In genomic region chr8:71507589-71508104, GRCm38 (mm10) we compare ENCODE assay signal across 8 mouse cellular contexts. TPM values are rescaled to one million over a fixed set of nuclear protein-coding genes. Genes with fewer than 3 reads are reported as not detected.
DNase-seq lines count a peak whose midpoint lies in the region; ATAC-seq lines count a peak whose summit lies in the region.

No protein-coding gene starts in this region.

- WGBS in hindbrain, embryonic 14.5 days, result under 1% methylated on average over 61 of the region's 61 CpGs

- H3K4me2 ChIP-seq in hindbrain, embryonic 14.5 days (replicated peaks), result peak overlapping the region; percentile 68

- peaks cover 49% of the 10 kb centered on the region for H3K27me3 ChIP-seq in hindbrain, embryonic 14.5 days (ENCODE audit: control insufficient read depth, insufficient read depth, low read length)

- no peaks in the 10 kb centered on the region for H3K36me3 ChIP-seq in hindbrain, embryonic 14.5 days (replicated peaks; ENCODE audit: control insufficient read depth, insufficient read depth)

- H3K4me1 ChIP-seq in hindbrain, embryonic 14.5 days (replicated peaks; ENCODE audit: control insufficient read depth, insufficient read depth, low read length), result peaks cover 10% of the 10 kb centered on the region

- H3K27ac ChIP-seq in hindbrain, embryonic 14.5 days, result no peak overlapping the region

- peak overlapping the region; percentile 54 for H3K9ac ChIP-seq in hindbrain, embryonic 14.5 days

- peak overlapping the region; percentile 37 for H3K4me3 ChIP-seq in hindbrain, embryonic 14.5 days (replicated peaks; ENCODE audit: low read length)

- peak; percentile 89 for DNase-seq in adrenal gland, postnatal 10 days
- peak; percentile 34 to 67 for DNase-seq in cerebellum, postnatal 4 days (ENCODE audit: low spot score in 2 of 2)
- peak; percentile 61 for DNase-seq in gastrocnemius, adult 18-20 months (ENCODE audit: low spot score)
- DNase-seq in hindbrain, embryonic 14.5 days (ENCODE audit: low spot score), result peak; percentile 89
- peak; percentile 74 to 79 for DNase-seq in layer of hippocampus, postnatal 36 days
- DNase-seq in lung, postnatal 14 days, result peak; percentile 70
- DNase-seq in right cerebral cortex, postnatal 10 days (ENCODE audit: low spot score in 2 of 2), result peak; percentile 92
- DNase-seq in T-cell, adult 2 months (ENCODE audit: low spot score), result no peak

- H3K9me3 ChIP-seq in hindbrain, embryonic 14.5 days (ENCODE audit: control insufficient read depth, low read length), result no peaks in the 10 kb centered on the region

- peak; percentile 82 for ATAC-seq in hindbrain, embryonic 14.5 days (ENCODE audit: low FRiP score)

RNA-seq across cellular contexts. Expression of gene Plvap, which starts 3.9 kb away (rescaled TPM):
- 100 to 1,000 TPM in 1 of 2 experiments, 10 to 100 TPM in 1; 95.1 to 101 TPM for total RNA-seq in adrenal gland, postnatal 10 days (2021)
- total RNA-seq in gastrocnemius, adult 18-20 months (2021), result 10 to 100 TPM; 11.1 to 12.0 TPM
- 9.2 and 10.5 TPM in 2 replicates for polyA plus RNA-seq in hindbrain, embryonic 14.5 days (2014; fragmentation: Nextera tagmentation; extraction: Ambion mirVana)
- total RNA-seq in layer of hippocampus, postnatal 36 days (2021), result 1 to 10 TPM; 6.3 to 6.7 TPM

RNA-seq across cellular contexts. Expression of gene Ccdc194, which starts 17.9 kb away (rescaled TPM):
- total RNA-seq in adrenal gland, postnatal 10 days (2021), result under 1 TPM; 0.15 to 0.42 TPM
- not detected for total RNA-seq in gastrocnemius, adult 18-20 months (2021)
- polyA plus RNA-seq in hindbrain, embryonic 14.5 days (2014; fragmentation: Nextera tagmentation; extraction: Ambion mirVana), result 0.22 and 0.92 TPM in 2 replicates
- total RNA-seq in layer of hippocampus, postnatal 36 days (2021), result not detected

RNA-seq across cellular contexts. Expression of gene Gtpbp3, which starts 19.7 kb away (rescaled TPM):
- total RNA-seq in adrenal gland, postnatal 10 days (2021), result 10 to 100 TPM; 18.5 to 29.5 TPM
- total RNA-seq in gastrocnemius, adult 18-20 months (2021), result 10 to 100 TPM; 10.0 to 10.5 TPM
- polyA plus RNA-seq in hindbrain, embryonic 14.5 days (2014; fragmentation: Nextera tagmentation; extraction: Ambion mirVana), result 4.7 and 7.3 TPM in 2 replicates
- total RNA-seq in layer of hippocampus, postnatal 36 days (2021), result 10 to 100 TPM; 31.7 to 33.3 TPM

RNA-seq across cellular contexts. Expression of gene Ano8, which starts 21.9 kb away (rescaled TPM):
- total RNA-seq in adrenal gland, postnatal 10 days (2021), result 10 to 100 TPM; 14.1 to 21.4 TPM
- 10 to 100 TPM; 14.6 to 16.0 TPM for total RNA-seq in gastrocnemius, adult 18-20 months (2021)
- polyA plus RNA-seq in hindbrain, embryonic 14.5 days (2014; fragmentation: Nextera tagmentation; extraction: Ambion mirVana), result 8.5 and 10.6 TPM in 2 replicates
- 10 to 100 TPM; 54.3 to 55.1 TPM for total RNA-seq in layer of hippocampus, postnatal 36 days (2021)

RNA-seq across cellular contexts. Expression of gene Bst2, which starts 29.6 kb away (rescaled TPM):
- total RNA-seq in adrenal gland, postnatal 10 days (2021), result 10 to 100 TPM; 34.5 to 37.3 TPM
- 1 to 10 TPM; 5.9 to 8.2 TPM for total RNA-seq in gastrocnemius, adult 18-20 months (2021)
- polyA plus RNA-seq in hindbrain, embryonic 14.5 days (2014; fragmentation: Nextera tagmentation; extraction: Ambion mirVana), result 4.0 and 5.4 TPM in 2 replicates
- total RNA-seq in layer of hippocampus, postnatal 36 days (2021), result 1 to 10 TPM; 3.0 to 5.8 TPM

Comparison
In these comparisons a context has a peak if more than half of its experiments do, and no peak if none do; other contexts are left out.
1. RNA of gene Plvap, which starts 3.9 kb away (total RNA-seq): 95.1 to 101 TPM in adrenal gland, postnatal 10 days; 11.1 to 12.0 TPM in gastrocnemius, adult 18-20 months and 6.3 to 6.7 TPM in layer of hippocampus, postnatal 36 days; every median in the first group is over 4 times any median in the second.